Mouse (Mus musculus) C2C12 (cell line): ENCODE results near the gene Pced1a.

Experiments
- CEBPB ChIP-seq: IDR thresholded peaks from one replicate; pipeline ENCODE4 v1.6.1; 2011; ENCODE audit warnings: low read depth, mild to moderate bottlenecking, control low read depth, moderate library complexity
- CTCF ChIP-seq: IDR thresholded peaks from one replicate; pipeline ENCODE4 v1.5.1; 2011; ENCODE audit not compliant: control insufficient read depth, insufficient read depth, insufficient read length
- FOSL1 ChIP-seq: IDR thresholded peaks from one replicate; pipeline ENCODE4 v1.8.0; 2011; ENCODE audit warnings: mild to moderate bottlenecking, low read length; ENCODE audit not compliant: poor library complexity, insufficient read depth, severe bottlenecking
- MAX ChIP-seq: IDR thresholded peaks from one replicate; pipeline ENCODE4 v1.6.1; 2011; ENCODE audit warnings: mild to moderate bottlenecking, control low read depth
- MYOD1 ChIP-seq: IDR thresholded peaks from one replicate; pipeline ENCODE4 v1.6.1; 2011; ENCODE audit warnings: low read depth; ENCODE audit not compliant: control insufficient read depth, insufficient read length
- MYOG ChIP-seq: IDR thresholded peaks from one replicate; pipeline ENCODE4 v1.6.1; 2011; ENCODE audit not compliant: control insufficient read depth, insufficient read length; ENCODE audit errors: extremely low read depth
- USF1 ChIP-seq: IDR thresholded peaks from one replicate; pipeline ENCODE4 v1.6.1; 2011; ENCODE audit warnings: low read depth, mild to moderate bottlenecking, control low read depth, moderate library complexity

GRCm38 (mm10) chr2:130433152-130433551 is 8.7 kb upstream of the Pced1a start:
- TF ChIP-seq CTCF (no peak), FOSL1 (no peak), MAX (no peak), MYOG (no peak), MYOD1 (no peak), CEBPB (no peak), USF1 (no peak)
